Mouse (Mus musculus) brain, embryonic 14.5 days (tissue): ENCODE data around the gene Dhx57.

Experiments
- CTCF ChIP-seq: fragments of 200-500 bp; IDR thresholded peaks from 2 replicates; pipeline ENCODE4 v1.5.1; 2012; ENCODE audit warnings: inconsistent platforms, mild to moderate bottlenecking, moderate library complexity, borderline replicate concordance; ENCODE audit not compliant: insufficient read depth, insufficient read length; ENCODE audit errors: extremely low read depth
- POLR2A ChIP-seq: fragments of 200-500 bp; IDR thresholded peaks from 2 replicates; pipeline ENCODE4 v1.6.1; 2012; ENCODE audit warnings: mild to moderate bottlenecking, inconsistent platforms, borderline replicate concordance; ENCODE audit not compliant: poor library complexity, insufficient read depth, insufficient read length, severe bottlenecking; ENCODE audit errors: extremely low read depth

GRCm38 (mm10) chr17:80323015-80323414 is 32.7 kb upstream of the Dhx57 start:
- TF ChIP-seq CTCF (no peak), POLR2A (no peak)
